Mouse (Mus musculus) MEL (cell line): ENCODE results near the gene Slc51a. TPM values are rescaled to one million over a fixed set of nuclear protein-coding genes. Genes with fewer than 3 reads are reported as not detected.
A peak's percentile ranks its signal among the peaks of the same experiment; 100 is the strongest.

Experiments
- DNase-seq: peaks from one replicate; pipeline ENCODE4 v3.0.0; 2011; ENCODE audit warnings: low read depth, low spot score
- H3K27ac ChIP-seq: 2 replicates; pipeline ENCODE4 v1.5.1; 2012; ENCODE audit warnings: low read depth, mild to moderate bottlenecking, control low read depth, low read length, moderate library complexity; ENCODE audit not compliant: control insufficient read depth
- H3K27me3 ChIP-seq, 2 experiments: fragments of 150-350 bp in 1 of 2; sonication (generic) in 1 of 2; 2 replicates each; pipeline ENCODE4 v1.6.1; 2012; ENCODE audit warnings: low read length in 2 of 2, mild to moderate bottlenecking in 2 of 2, improper control_type of control experiment in 1 of 2, moderate library complexity in 1 of 2; ENCODE audit not compliant: insufficient read depth in 2 of 2, control insufficient read depth in 1 of 2
- H3K36me3 ChIP-seq, 2 experiments: 2 replicates each; pipeline ENCODE4 v1.6.1; 2012 to 2014; ENCODE audit warnings: low read length in 2 of 2, improper control_type of control experiment in 1 of 2, inconsistent platforms in 1 of 2, mild to moderate bottlenecking in 1 of 2; ENCODE audit not compliant: insufficient read depth in 2 of 2, control insufficient read depth in 1 of 2
- H3K4me1 ChIP-seq, 2 experiments: fragments of 150-350 bp in 1 of 2; sonication (generic) in 1 of 2; 2 replicates each; pipeline ENCODE4 v1.6.1; 2012; ENCODE audit warnings: low read length in 2 of 2, improper control_type of control experiment in 1 of 2, mild to moderate bottlenecking in 1 of 2; ENCODE audit not compliant: insufficient read depth in 2 of 2, control insufficient read depth in 1 of 2
- H3K4me3 ChIP-seq, 2 experiments: fragments of 150-350 bp in 1 of 2; sonication (generic) in 1 of 2; 2 replicates each; pipeline ENCODE4 v1.5.1; 2012; ENCODE audit warnings: low read depth in 2 of 2, low read length in 2 of 2, mild to moderate bottlenecking in 2 of 2, moderate library complexity in 2 of 2, control low read depth in 1 of 2, improper control_type of control experiment in 1 of 2; ENCODE audit not compliant: control insufficient read depth in 1 of 2, insufficient read depth in 1 of 2
- H3K79me2 ChIP-seq: 2 replicates; pipeline ENCODE4 v1.6.1; 2012; ENCODE audit warnings: mild to moderate bottlenecking, low read length, moderate library complexity; ENCODE audit not compliant: control insufficient read depth, poor library complexity, insufficient read depth
- H3K9ac ChIP-seq: 2 replicates; pipeline ENCODE4 v1.6.1; 2012; ENCODE audit warnings: low read depth, mild to moderate bottlenecking, control low read depth, low read length, moderate library complexity; ENCODE audit not compliant: control insufficient read depth, poor library complexity, severe bottlenecking
- H3K9me3 ChIP-seq: fragments of 150-350 bp; sonication (generic); replicated peaks from 2 replicates; pipeline ENCODE4 v1.6.1; 2012; ENCODE audit warnings: mild to moderate bottlenecking, low read length, improper control_type of control experiment, moderate library complexity; ENCODE audit not compliant: insufficient read depth
- BHLHE40 ChIP-seq: IDR thresholded peaks from 2 replicates; pipeline ENCODE4 v1.6.1; 2012; ENCODE audit warnings: low read depth, mild to moderate bottlenecking, inconsistent platforms, low read length, improper control_type of control experiment, borderline replicate concordance
- CTCF ChIP-seq, 3 experiments: IDR thresholded peaks in 2 of 3; conservative IDR thresholded peaks in 1 of 3; 2 replicates each; pipeline ENCODE4 v1.5.1; 2011 to 2012; ENCODE audit warnings: low read length in 3 of 3, low read depth in 2 of 3, mild to moderate bottlenecking in 2 of 3, improper control_type of control experiment in 1 of 3, inconsistent platforms in 1 of 3, mixed read lengths in 1 of 3, moderate library complexity in 1 of 3; ENCODE audit not compliant: control insufficient read depth in 1 of 3, insufficient read depth in 1 of 3, poor library complexity in 1 of 3, severe bottlenecking in 1 of 3
- ELF1 ChIP-seq: IDR thresholded peaks from 2 replicates; pipeline ENCODE4 v1.6.1; 2014; ENCODE audit warnings: low read depth, mild to moderate bottlenecking, inconsistent platforms, low read length, improper control_type of control experiment, moderate library complexity
- EP300 ChIP-seq, 2 experiments: IDR thresholded peaks; 2 replicates each; pipeline ENCODE4 v1.6.1; 2011; ENCODE audit warnings: improper control_type of control experiment in 2 of 2, low read length in 2 of 2, low read depth in 1 of 2, mild to moderate bottlenecking in 1 of 2
- ETS1 ChIP-seq: IDR thresholded peaks from 2 replicates; pipeline ENCODE4 v1.6.1; 2012; ENCODE audit warnings: low read depth, mild to moderate bottlenecking, inconsistent platforms, low read length, improper control_type of control experiment, moderate library complexity
- HCFC1 ChIP-seq: IDR thresholded peaks from 2 replicates; pipeline ENCODE4 v1.6.1; 2012; ENCODE audit warnings: low read depth, mild to moderate bottlenecking, inconsistent platforms, low read length, improper control_type of control experiment, moderate library complexity
- JUND ChIP-seq: IDR thresholded peaks from 2 replicates; pipeline ENCODE4 v1.6.1; 2011; ENCODE audit warnings: low read depth, mild to moderate bottlenecking, improper control_type of control experiment, low read length
- KAT2A ChIP-seq: conservative IDR thresholded peaks from 2 replicates; pipeline ENCODE4 v1.6.1; 2012; ENCODE audit warnings: low read depth, low read length, improper control_type of control experiment, inconsistent platforms
- MEF2A ChIP-seq: IDR thresholded peaks from 2 replicates; pipeline ENCODE4 v1.6.1; 2014; ENCODE audit warnings: low read depth, mild to moderate bottlenecking, inconsistent platforms, low read length, improper control_type of control experiment; ENCODE audit not compliant: poor library complexity, insufficient replicate concordance, severe bottlenecking; ENCODE audit errors: extremely low read depth
- MXI1 ChIP-seq: IDR thresholded peaks from 2 replicates; pipeline ENCODE4 v1.6.1; 2011; ENCODE audit warnings: mild to moderate bottlenecking, low read depth, low read length, improper control_type of control experiment
- MYB ChIP-seq: IDR thresholded peaks from 2 replicates; pipeline ENCODE4 v1.6.1; 2011; ENCODE audit warnings: mild to moderate bottlenecking, low read depth, low read length, improper control_type of control experiment
- NELFE ChIP-seq: IDR thresholded peaks from 2 replicates; pipeline ENCODE4 v1.6.1; 2011; ENCODE audit warnings: low read depth, low read length, improper control_type of control experiment
- NRF1 ChIP-seq: IDR thresholded peaks from 2 replicates; pipeline ENCODE4 v1.6.1; 2014; ENCODE audit warnings: low read depth, mild to moderate bottlenecking, inconsistent platforms, low read length, improper control_type of control experiment, moderate library complexity; ENCODE audit not compliant: poor library complexity, insufficient read depth, severe bottlenecking
- POLR2A ChIP-seq, 2 experiments: IDR thresholded peaks; 2 replicates each; pipeline ENCODE4 v1.6.1; 2011 to 2012; ENCODE audit warnings: low read length in 2 of 2, mild to moderate bottlenecking in 2 of 2, control low read depth in 1 of 2, improper control_type of control experiment in 1 of 2, low read depth in 1 of 2, moderate library complexity in 1 of 2; ENCODE audit not compliant: control insufficient read depth in 1 of 2, insufficient read depth in 1 of 2, poor library complexity in 1 of 2
- POLR2AphosphoS5 ChIP-seq: IDR thresholded peaks from 2 replicates; pipeline ENCODE4 v1.6.1; 2012; ENCODE audit warnings: low read depth, borderline replicate concordance, mild to moderate bottlenecking, inconsistent platforms, low read length, moderate library complexity, mixed read lengths
- RAD21 ChIP-seq: IDR thresholded peaks from 2 replicates; pipeline ENCODE4 v1.6.1; 2011; ENCODE audit warnings: mild to moderate bottlenecking, low read depth, low read length, improper control_type of control experiment
- SIN3A ChIP-seq: IDR thresholded peaks from 2 replicates; pipeline ENCODE4 v1.6.1; 2012; ENCODE audit warnings: low read length, improper control_type of control experiment, inconsistent platforms
- UBTF ChIP-seq: IDR thresholded peaks from 2 replicates; pipeline ENCODE4 v1.6.1; 2012; ENCODE audit warnings: low read depth, mild to moderate bottlenecking, inconsistent platforms, low read length, improper control_type of control experiment, moderate library complexity, borderline replicate concordance; ENCODE audit not compliant: insufficient read depth
- ZKSCAN1 ChIP-seq: IDR thresholded peaks from 2 replicates; pipeline ENCODE4 v1.6.1; 2012; ENCODE audit warnings: low read depth, mild to moderate bottlenecking, inconsistent platforms, low read length, improper control_type of control experiment, moderate library complexity
- ZMIZ1 ChIP-seq: IDR thresholded peaks from 2 replicates; pipeline ENCODE4 v1.6.1; 2012; ENCODE audit warnings: low read depth, mild to moderate bottlenecking, inconsistent platforms, low read length, improper control_type of control experiment, moderate library complexity
- polyA plus RNA-seq, 2 experiments: library from polyadenylated mRNA; stranded (reverse) in 1 of 2; unstranded in 1 of 2; fragments of >175 nt in 1 of 2; fragments of >200 nt in 1 of 2; gene quantifications; 2 replicates each; pipeline versions ENCODE4 v1.2.1 to v1.2.4; 2012; ENCODE audit warnings: low replicate concordance in 2 of 2, low read depth in 1 of 2; ENCODE audit not compliant: insufficient read length in 2 of 2, insufficient read depth in 1 of 2, missing spikeins in 1 of 2
- total RNA-seq: library from RNA; depleted of rRNA; stranded (reverse); fragments of 300-350 nt; gene quantifications from 2 replicates; pipeline ENCODE4 v1.2.3, GENCODE M21; 2012; rRNA removed

The Slc51a gene
- total and polyA plus RNA-seq, 3 experiments: 4.6 to 14.5 TPM; not detected in 1

DNA sequence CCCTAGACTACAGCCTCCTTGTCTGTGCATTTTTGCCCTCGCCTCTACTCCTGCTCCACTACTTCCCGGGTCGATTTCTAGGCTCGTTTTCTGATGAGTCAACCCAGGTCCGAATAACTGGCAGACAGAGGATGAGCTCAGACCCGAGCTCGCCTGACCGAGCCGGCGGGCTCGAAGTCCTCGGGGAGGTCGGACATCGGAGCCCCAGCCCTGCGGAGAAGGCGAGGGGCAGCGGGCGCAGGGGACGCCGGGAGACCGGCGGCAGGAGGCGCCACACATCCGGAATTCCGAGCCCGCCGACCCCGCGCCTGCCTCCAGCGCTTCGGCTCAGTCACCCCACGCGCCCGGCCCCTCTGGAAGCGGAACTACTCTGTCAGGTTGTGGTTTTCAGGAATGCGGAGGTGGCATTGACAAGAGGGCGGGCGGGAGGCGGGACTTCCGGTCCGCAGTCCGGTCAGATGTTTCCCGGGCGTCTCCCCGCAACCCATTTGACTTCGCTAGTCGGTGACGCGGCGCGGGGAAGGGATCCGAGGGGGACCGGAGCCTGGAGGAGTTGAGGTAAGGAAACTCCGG lies 57.1 kb downstream of the Slc51a start, which contains the start of gene Pcyt1a (continued):
- TF ChIP-seq JUND (no peak), EP300 (IDR thresholded peaks at IDR 0.05; ENCODE audit: low read depth in 1 of 2, low read length in 2 of 2) (peak in 1 of 2 experiments; percentile 46; a peak in 2 of 4 replicates), NELFE (peak; percentile 82), RAD21 (no peak), MYB (no peak), ELF1 (peak; percentile 94), MXI1 (peak; percentile 97), POLR2A (IDR thresholded peaks at IDR 0.05; ENCODE audit: control insufficient read depth in 1 of 2, insufficient read depth in 1 of 2, low read depth in 1 of 2, low read length in 2 of 2, poor library complexity in 1 of 2) (peak; percentile 68 to 85), POLR2AphosphoS5 (no peak), MEF2A (0 out of 2 replicates have a peak, but pooled peaks have one; percentile 26), BHLHE40 (peak; percentile 13; the same call in 1 of the 2 replicates), SIN3A (peak; percentile 95), ZMIZ1 (peak; percentile 65; the same call in 1 of the 2 replicates), NRF1 (peak; percentile 40; the same call in 1 of the 2 replicates), UBTF (peak; percentile 99), KAT2A (no peak; the same call in 1 of the 2 replicates), HCFC1 (peak; percentile 86)

DNA sequence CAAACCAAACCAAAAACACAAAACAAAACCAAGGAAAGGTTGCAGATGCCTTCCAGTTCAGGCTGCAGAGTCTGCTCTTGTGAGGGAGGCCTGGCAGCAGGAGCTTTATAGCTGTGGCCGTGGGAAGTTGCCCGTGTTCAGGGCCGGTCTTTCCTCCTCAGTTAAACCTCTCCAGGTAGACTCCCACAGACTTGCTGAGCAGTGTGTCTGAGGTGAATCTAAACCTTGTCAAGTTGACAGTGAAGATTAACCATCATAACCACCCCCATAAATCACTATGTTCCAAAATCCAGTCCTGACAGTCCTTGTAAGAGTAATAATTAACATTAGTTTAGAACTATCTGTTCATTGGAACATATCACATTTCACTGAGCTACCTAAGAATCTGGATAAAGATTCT lies 60.2 kb downstream of the Slc51a start:
- TF ChIP-seq ZKSCAN1: no peak
- TF ChIP-seq CTCF (IDR thresholded peaks at IDR 0.05 in 2 of 3, conservative IDR thresholded peaks at IDR 0.05 in 1 of 3; ENCODE audit: control insufficient read depth in 1 of 3, insufficient read depth in 1 of 3, low read depth in 2 of 3, low read length in 3 of 3, poor library complexity in 1 of 3, severe bottlenecking in 1 of 3): no peak
- TF ChIP-seq ETS1: no peak
- TF ChIP-seq MYB: no peak
- no peak for TF ChIP-seq ZMIZ1
- H3K9me3 ChIP-seq: no peaks in the 10 kb centered on the region
- peaks cover 5 to 11% of the 10 kb centered on the region in 2 experiments; a peak in 3 of 4 replicates for H3K4me1 ChIP-seq

More for the DNA sequence above, 60.2 kb downstream of the Slc51a start:
- no peak for DNase-seq
- peaks cover 0 to 15% of the 10 kb centered on the region in 2 experiments; a peak in 2 of 4 replicates for H3K36me3 ChIP-seq
- H3K4me3 ChIP-seq: no peak overlapping the region
- H3K27me3 ChIP-seq: no peaks in the 10 kb centered on the region
- H3K9ac ChIP-seq: no peak overlapping the region
- peaks cover 16% of the 10 kb centered on the region for H3K79me2 ChIP-seq
- no peak overlapping the region for H3K27ac ChIP-seq

Other genes with a start within 250 kb of the Slc51a start
- gene Fbxo45, start 240.7 kb downstream of the Slc51a start, total RNA-seq: 17.5 and 19.3 TPM in 2 replicates
- 10 to 100 TPM in 1 of 2 experiments, not detected in 1; 15.4 TPM for gene Fbxo45, start 240.7 kb downstream of the Slc51a start, polyA plus RNA-seq
- 16.8 and 18.0 TPM in 2 replicates for gene Wdr53, start 240.7 kb downstream of the Slc51a start, total RNA-seq
- gene Wdr53, start 240.7 kb downstream of the Slc51a start, polyA plus RNA-seq: 10 to 100 TPM in 1 of 2 experiments, not detected in 1; 20.9 TPM
- not detected in 2 replicates for gene Smco1, start 216.4 kb downstream of the Slc51a start, total RNA-seq
- not detected for gene Smco1, start 216.4 kb downstream of the Slc51a start, polyA plus RNA-seq
- gene Rnf168, start 210.4 kb downstream of the Slc51a start, total RNA-seq: 17.6 TPM in 2 replicates
- 10 to 100 TPM; 14.9 to 61.5 TPM for gene Rnf168, start 210.4 kb downstream of the Slc51a start, polyA plus RNA-seq
- 8.1 and 8.9 TPM in 2 replicates for gene Ubxn7, start 155.6 kb downstream of the Slc51a start, total RNA-seq
- gene Ubxn7, start 155.6 kb downstream of the Slc51a start, polyA plus RNA-seq: 10 to 100 TPM; 11.0 to 51.2 TPM
- not detected in 2 replicates for gene Tm4sf19, start 87.4 kb downstream of the Slc51a start, total RNA-seq
- gene Tm4sf19, start 87.4 kb downstream of the Slc51a start, polyA plus RNA-seq: under 1 TPM in 1 of 2 experiments, not detected in 1; 0.06 TPM
- 13.0 and 14.7 TPM in 2 replicates for gene Tctex1d2, start 68.2 kb downstream of the Slc51a start, total RNA-seq
- gene Tctex1d2, start 68.2 kb downstream of the Slc51a start, polyA plus RNA-seq: 100 to 1,000 TPM in 1 of 2 experiments, 10 to 100 TPM in 1; 23.7 to 239 TPM
- 32.3 and 36.9 TPM in 2 replicates for gene Pcyt1a, start 57.0 kb downstream of the Slc51a start, total RNA-seq
- 10 to 100 TPM in 1 of 2 experiments, not detected in 1; 53.7 TPM for gene Pcyt1a, start 57.0 kb downstream of the Slc51a start, polyA plus RNA-seq
- gene Zdhhc19, start 8.4 kb upstream of the Slc51a start, total RNA-seq: 0.58 TPM in 1 of 2 replicates, not detected in the other
- 1 to 10 TPM in 1 of 2 experiments, not detected in 1; 1.4 TPM for gene Zdhhc19, start 8.4 kb upstream of the Slc51a start, polyA plus RNA-seq
- 156 and 234 TPM in 2 replicates for gene Tfrc, start 121.0 kb upstream of the Slc51a start, total RNA-seq
- gene Tfrc, start 121.0 kb upstream of the Slc51a start, polyA plus RNA-seq: 100 to 1,000 TPM in 1 of 2 experiments, 10 to 100 TPM in 1; 90.9 to 106 TPM
- gene Tnk2, start 156.0 kb upstream of the Slc51a start, total RNA-seq: 30.3 and 34.8 TPM in 2 replicates
- gene Tnk2, start 156.0 kb upstream of the Slc51a start, polyA plus RNA-seq: 10 to 100 TPM in 1 of 2 experiments, not detected in 1; 77.0 TPM
- not detected in 2 replicates for gene Muc4, start 248.0 kb upstream of the Slc51a start, total RNA-seq
- not detected for gene Muc4, start 248.0 kb upstream of the Slc51a start, polyA plus RNA-seq